Mouse (Mus musculus) liver, postnatal 0 days (tissue): ENCODE measurements around the gene Gm17349.

Experiments
- CTCF ChIP-seq: sonication (generic); IDR thresholded peaks from 2 replicates; pipeline ENCODE4 v1.5.1; 2016; ENCODE audit warnings: antibody characterized with exemption, low read depth
- EP300 ChIP-seq: IDR thresholded peaks from 2 replicates; pipeline ENCODE4 v1.6.1; 2016; ENCODE audit warnings: antibody characterized with exemption, low read depth, mild to moderate bottlenecking

DNA sequence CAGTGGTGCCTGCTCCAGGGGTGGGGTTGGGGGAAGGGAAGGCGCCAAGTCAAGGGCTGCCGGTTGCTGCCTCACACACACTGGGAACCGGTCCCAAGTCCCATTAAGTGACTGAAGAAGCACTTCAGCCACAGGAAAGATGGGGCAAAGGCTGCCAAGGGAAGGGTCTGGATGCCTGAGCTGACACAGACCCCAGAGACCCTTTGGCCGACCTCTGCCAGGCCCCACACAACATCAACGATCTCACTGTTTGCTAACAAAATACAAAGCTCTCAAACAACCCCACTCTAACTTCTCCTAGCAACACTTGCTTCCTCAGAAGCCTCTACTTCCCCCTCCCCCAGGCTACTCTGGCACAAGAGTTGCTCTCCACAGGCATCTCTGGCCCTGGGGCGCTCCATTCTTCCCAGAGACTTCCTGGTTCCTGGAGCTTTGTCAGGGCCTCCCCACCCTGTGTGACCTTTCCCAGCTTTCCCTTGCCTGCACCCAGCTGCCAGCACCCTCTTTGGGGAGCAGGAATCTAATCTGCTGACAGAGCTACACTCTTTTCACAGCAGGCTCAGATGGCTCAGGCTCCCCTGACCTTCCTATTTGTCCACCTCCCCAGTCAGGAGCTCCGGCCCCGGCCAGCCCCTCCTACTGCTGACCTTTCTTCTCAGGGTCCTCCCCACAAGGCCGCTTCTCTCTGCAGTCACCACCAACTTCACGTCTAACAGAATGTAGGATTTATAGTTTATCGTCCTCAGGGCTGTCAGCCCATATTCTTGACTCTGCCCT is 18.4 kb upstream of the Gm17349 start:
- no peak for TF ChIP-seq CTCF
- TF ChIP-seq EP300 = no peak
